Mouse (Mus musculus): Measurements from ENCODE around the gene Pheta2.

The Pheta2 gene

GRCm38 (mm10) chr15:82368146-82368545, 29.4 kb downstream of the Pheta2 start:
- in situ Hi-C loops (cut with MboI, MseI), result loop anchor here (25.0 kb wide), 1 partner anchor 1144 kb away; the partner anchor contains the start of gene Ttll1

DNA sequence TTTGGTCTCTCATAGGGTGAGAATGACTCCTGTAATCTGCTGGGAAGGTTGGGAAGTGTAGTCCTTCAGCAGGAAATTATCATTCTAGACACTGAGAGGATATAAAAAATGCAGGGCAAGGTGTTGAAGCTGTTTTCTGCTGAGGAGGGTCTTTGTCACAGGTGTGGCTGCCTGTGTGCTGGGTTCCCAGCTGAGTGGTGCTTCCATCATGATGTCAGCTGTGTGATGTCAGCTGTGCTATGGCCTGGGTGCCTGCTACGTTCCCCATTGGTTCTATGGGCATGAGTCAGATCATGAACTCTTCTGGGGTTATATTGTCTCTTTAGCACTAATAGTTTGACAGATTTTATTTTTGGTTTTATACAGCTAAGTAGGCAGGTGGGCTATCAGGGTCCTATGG, 30.1 kb downstream of the Pheta2 start:
- in situ Hi-C loops (cut with MboI, MseI), result loop anchor here (25.0 kb wide), 1 partner anchor 1143 kb away; the partner anchor contains the start of gene Ttll1

DNA sequence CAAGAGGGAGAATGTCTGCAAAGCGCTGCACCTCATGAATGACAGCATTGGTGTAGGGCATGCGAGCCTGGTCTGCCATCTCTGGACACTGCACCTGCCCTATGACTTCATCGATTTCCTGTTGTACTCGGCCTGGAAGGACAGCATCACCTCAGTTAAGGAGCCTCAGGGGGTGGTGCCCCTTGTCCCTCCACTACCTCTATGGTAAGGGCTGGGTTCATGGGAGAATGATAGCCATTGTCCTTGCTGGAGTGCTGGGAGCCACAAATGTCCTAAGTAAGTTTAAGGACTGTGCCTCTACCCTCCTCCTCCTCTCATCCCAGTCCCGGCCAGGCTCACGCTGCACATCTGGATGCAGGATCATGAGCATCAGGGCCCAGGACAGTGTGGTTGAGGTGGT, 33.7 kb downstream of the Pheta2 start:
- in situ Hi-C loops (cut with MboI, MseI), result loop anchor here (25.0 kb wide), 1 partner anchor 1140 kb away; the partner anchor contains the start of gene Ttll1

- in situ Hi-C loops (cut with MboI, MseI), result loop anchor here (25.0 kb wide), 1 partner anchor 1139 kb away; the partner anchor contains the start of gene Ttll1
These were observed 34.2 kb downstream of the Pheta2 start for GRCm38 (mm10) chr15:82372991-82373390.

GRCm38 (mm10) chr15:82374437-82374836, 35.7 kb downstream of the Pheta2 start:
- in situ Hi-C loops (cut with MboI, MseI), result loop anchor here (25.0 kb wide), 1 partner anchor 1138 kb away; the partner anchor contains the start of gene Ttll1

DNA sequence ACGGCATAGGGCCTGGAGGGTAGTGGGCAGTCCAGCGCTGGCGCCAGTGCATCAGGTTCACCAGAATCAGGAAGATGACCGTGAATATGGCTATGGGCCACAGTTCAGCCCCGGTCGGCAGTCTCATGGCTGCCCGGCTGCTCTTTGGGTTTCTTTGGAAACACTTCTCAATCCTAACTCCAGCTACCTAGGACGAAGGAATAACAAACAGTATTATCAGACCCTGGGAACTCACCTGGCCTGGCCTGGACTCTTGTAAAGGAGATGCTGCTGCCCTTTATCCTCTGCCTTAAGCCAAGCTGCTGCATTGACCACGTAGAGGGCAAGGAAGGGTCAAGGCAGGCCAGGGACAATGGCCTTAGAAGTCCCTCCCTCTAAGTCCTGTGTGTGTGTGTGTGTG, 37.1 kb downstream of the Pheta2 start:
- in situ Hi-C loops (cut with MboI, MseI), result no loop called here

DNA sequence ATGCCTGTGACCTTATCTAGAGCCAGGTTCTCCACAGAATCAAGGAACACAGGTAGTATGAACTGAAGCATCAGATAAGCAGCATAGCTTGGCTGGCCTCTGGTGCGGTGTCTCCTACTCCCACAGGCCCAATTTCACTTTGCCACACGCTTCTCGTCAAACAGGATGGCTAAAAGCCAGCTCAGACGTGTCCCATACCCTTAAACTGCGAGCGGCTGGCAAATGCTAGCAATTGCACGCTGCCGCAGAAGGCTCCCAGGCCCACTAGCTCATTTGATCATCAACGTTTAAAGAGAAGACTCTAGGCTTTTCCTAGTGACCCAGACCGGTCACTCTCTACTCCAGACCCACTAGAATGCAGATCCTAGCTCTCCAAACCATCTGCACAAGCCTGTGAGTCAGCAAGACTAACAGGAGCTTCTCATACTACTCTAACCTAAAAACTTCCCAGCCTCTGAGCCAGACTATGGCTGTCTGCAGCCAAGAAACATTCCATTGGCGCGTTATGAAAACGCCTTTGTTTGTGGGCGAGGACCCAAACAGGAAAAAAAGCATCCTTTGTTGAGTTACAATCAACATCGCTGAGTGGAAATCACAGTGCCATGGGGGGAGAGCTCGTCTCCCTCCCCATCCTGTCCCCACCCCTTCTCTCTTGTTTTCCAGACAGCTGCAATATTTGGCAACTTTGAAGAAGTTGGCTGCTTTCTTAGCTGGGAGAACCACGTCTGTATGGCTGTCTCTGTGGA, 37.8 kb downstream of the Pheta2 start:
- in situ Hi-C loops (cut with MboI, MseI), result no loop called here

DNA sequence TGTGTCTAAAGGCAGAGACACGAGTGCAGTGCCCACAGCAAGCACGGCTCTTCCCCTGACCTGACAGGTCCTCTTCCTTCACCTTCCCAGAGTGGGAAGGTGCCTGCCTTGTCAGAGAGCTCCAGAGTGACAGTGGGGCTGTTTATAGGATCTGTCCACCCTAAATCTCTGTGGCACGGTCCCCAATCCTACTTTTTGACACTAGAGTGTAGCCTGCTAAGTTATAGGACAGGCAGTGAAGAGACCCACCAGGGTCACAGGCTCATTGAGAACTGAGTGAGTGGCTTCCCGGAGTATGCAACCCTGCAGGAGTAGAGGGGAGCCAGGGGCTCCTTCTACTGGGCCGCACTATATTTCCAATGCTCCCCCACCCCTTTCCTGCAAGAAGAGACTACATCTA, 39.0 kb downstream of the Pheta2 start:
- in situ Hi-C loops (cut with MboI, MseI), result no loop called here

- in situ Hi-C loops (cut with MboI, MseI), result no loop called here
These were observed 39.8 kb downstream of the Pheta2 start for GRCm38 (mm10) chr15:82378261-82379180.

- in situ Hi-C loops (cut with MboI, MseI), result no loop called here
These were observed 40.7 kb downstream of the Pheta2 start for GRCm38 (mm10) chr15:82379511-82379870.

DNA sequence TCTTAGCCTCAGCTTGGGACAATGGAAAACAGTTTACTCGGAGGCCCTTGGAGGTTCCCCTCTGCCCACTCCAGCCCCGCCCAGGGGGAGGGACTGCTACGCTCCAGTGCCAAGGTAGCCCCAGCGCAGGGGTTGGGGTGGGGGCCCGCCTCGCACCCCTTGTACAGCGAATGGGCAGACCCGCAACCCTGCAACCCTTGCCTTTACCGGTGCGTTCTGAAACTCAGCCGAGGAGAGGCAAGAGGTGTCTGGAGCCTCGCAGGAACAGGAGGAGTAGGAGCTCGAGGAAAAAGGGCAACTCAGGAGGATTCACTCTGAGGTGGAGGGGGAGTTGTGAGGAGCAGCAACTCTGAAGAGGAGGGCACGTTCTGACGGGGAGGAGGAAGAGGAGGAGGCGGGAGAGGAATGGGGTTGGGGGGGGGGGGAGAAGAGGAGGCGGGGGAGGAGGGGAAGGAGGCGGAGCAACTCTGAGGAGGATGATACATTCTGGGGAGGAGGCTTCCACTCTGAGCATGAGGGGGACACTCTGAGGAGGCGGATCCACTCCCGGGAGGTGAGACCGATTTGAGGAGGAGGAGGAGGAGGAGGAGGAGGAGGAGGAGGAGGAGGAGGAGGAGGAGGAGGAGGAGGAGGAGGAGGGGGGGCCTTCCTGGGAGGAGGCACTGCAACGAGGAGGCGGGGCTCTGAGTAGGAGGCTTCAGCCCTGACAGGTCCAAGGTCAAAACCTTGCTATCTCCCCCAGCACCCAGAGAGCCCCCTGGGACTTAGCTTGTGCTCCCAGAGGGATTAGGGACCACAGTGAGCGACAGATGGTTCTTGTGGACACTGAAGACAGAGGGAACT, 41.4 kb downstream of the Pheta2 start, which contains the start of gene Cyp2d22:
Cyp2d22 (minus strand) TSS at position 390 of the 843 bp plus-strand sequence.
- in situ Hi-C loops (cut with MboI, MseI), result no loop called here

- in situ Hi-C loops (cut with MboI, MseI), result no loop called here
These were observed 41.9 kb downstream of the Pheta2 start for GRCm38 (mm10) chr15:82380714-82381062.

DNA sequence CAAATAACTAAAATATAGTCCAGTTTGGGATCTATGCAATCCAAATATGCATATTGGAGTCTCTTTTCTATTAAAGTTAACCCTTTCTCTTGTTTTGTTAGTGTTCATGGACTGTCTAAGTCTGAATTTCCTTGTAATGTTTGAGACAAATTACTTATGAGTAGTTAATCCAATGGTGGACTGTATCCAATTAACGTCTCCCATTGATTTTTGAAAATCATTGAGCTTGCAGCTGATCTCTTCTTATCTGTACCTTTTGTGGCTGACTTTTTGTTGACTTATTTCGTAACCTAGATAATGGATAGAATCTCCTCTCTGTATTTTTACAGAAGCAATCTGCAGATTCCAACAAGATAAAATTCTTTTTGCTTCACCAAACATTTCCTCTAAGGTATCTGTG, 43.7 kb downstream of the Pheta2 start:
- in situ Hi-C loops (cut with MboI, MseI), result no loop called here

DNA sequence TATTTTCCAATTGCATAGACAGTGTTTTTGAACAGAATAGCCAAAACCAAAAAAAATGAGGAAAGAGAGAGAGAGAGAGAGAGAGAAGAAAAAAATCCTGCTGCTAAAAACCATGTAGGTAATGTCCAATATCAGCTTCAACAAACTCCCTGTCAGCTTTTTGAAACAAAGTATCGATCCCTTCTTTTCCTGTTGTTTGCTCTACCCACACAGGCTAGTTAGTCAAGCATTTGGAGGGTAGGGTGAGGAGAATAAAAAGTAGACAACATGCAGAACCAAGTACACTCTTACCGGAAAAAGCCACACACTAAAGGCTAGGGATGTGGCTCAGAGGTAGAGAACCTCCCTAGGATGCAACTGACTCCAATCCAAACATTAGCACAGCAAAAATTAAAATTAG, 47.0 kb downstream of the Pheta2 start:
- in situ Hi-C loops (cut with MboI, MseI), result no loop called here

DNA sequence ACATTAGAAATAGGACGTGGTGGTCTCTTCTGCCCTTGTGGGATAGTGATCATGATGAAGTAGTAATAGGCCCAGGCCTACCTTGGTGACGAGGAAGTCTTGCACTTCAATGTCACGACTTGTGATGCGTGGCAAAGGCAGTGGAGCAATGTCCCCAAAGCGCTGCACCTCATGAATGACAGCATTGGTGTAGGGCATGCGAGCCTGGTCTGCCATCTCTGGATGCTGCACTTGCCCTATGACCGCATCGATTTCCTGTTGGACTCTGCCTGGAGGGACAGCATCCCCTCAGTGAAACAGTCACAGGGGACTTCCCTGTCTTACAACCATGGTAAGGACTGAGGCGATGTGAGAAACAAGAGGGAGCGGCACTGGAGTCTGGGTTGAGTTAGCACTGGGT, 51.2 kb downstream of the Pheta2 start:
- in situ Hi-C loops (cut with MboI, MseI), result loop anchor here (5.0 to 10.0 kb wide), 2 partner anchors 62 to 635 kb away; no protein-coding TSS in a partner anchor

DNA sequence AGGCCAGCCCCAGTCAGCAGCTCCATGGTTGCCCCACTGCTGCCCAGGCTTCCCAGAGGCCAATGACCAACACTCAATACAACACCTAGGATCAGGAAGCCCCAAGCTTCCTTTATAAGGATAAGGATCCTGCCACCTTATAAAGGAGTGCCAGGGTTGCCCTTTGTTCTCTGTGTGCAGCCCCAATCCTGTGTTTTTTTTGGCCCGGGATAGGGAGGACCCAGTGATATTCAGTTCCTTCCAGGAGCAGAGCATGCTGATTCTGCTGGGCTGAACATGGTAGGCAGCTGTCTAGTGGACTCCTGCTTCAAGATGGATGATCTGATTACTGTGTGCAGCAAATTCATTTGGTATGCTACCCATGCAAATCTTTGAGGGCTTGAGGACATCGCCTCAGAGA, 55.2 kb downstream of the Pheta2 start, which contains the start of gene Cyp2d11:
Cyp2d11 (minus strand) TSS at position 101 of the 400 bp plus-strand sequence.
- in situ Hi-C loops (cut with MboI, MseI), result loop anchor here (5.0 to 10.0 kb wide), 2 partner anchors 58 to 631 kb away; no protein-coding TSS in a partner anchor
